Mouse (Mus musculus) neural tube, embryonic 11.5 days (tissue): ENCODE data around the gene Krt33a. TPM values are rescaled to one million over a fixed set of nuclear protein-coding genes. Genes with fewer than 3 reads are reported as not detected.

Source experiments
- ATAC-seq: fragments of 200-750 bp; cut with Nextera tagmentation; 2 replicates; pipeline ENCODE4 v1.8.0; 2017; ENCODE audit warnings: moderate number of reproducible peaks, mild to moderate bottlenecking, moderate TSS enrichment, moderate library complexity; ENCODE audit not compliant: insufficient read depth, low FRiP score, low TSS enrichment
- DNase-seq: peaks from one replicate; pipeline ENCODE4 v3.0.0-alpha.2; 2015; ENCODE audit warnings: low spot score
- H3K27ac ChIP-seq: fragments of 300-500 bp; sonication (generic); 2 replicates; pipeline ENCODE4 v1.5.1; 2014; ENCODE audit warnings: low read depth, mild to moderate bottlenecking, low read length
- H3K27me3 ChIP-seq: fragments of 300-500 bp; sonication (generic); 2 replicates; pipeline ENCODE4 v1.6.1; 2014; ENCODE audit warnings: mild to moderate bottlenecking, low read length, mixed read lengths; ENCODE audit not compliant: control insufficient read depth, insufficient read depth
- H3K36me3 ChIP-seq: fragments of 300-500 bp; sonication (generic); 2 replicates; pipeline ENCODE4 v1.6.1; 2014; ENCODE audit warnings: mild to moderate bottlenecking, low read length, moderate library complexity, mixed read lengths; ENCODE audit not compliant: control insufficient read depth, insufficient read depth
- H3K4me1 ChIP-seq: fragments of 300-500 bp; sonication (generic); 2 replicates; pipeline ENCODE4 v1.6.1; 2014; ENCODE audit warnings: low read length, mixed read lengths; ENCODE audit not compliant: control insufficient read depth, insufficient read depth
- H3K4me2 ChIP-seq: fragments of 300-500 bp; sonication (generic); 2 replicates; pipeline ENCODE4 v1.6.1; 2014; ENCODE audit warnings: low read depth, mild to moderate bottlenecking, moderate library complexity
- H3K4me3 ChIP-seq: fragments of 300-500 bp; sonication (generic); 2 replicates; pipeline ENCODE4 v1.5.1; 2014; ENCODE audit warnings: low read depth, low read length
- H3K9ac ChIP-seq: fragments of 300-500 bp; sonication (generic); 2 replicates; pipeline ENCODE4 v1.6.1; 2014; ENCODE audit warnings: mild to moderate bottlenecking, low read length
- H3K9me3 ChIP-seq: fragments of 300-500 bp; sonication (generic); 2 replicates; pipeline ENCODE4 v1.6.1; 2016; ENCODE audit warnings: low read length; ENCODE audit not compliant: control insufficient read depth
- WGBS: fragments of 180-500 bp; shearing (Covaris S2); extraction: QIAGEN DNeasy Blood & Tissue Kit; methylation state at CpG from one replicate; pipeline ENCODE4 v1.1.7; 2014; 5-methylcytosine and 5-hydroxymethylcytosine counted together
- polyA plus RNA-seq: library from polyadenylated mRNA; unstranded; fragments of >200 nt; fragmentation: Nextera tagmentation; extraction: Ambion mirVana; gene quantifications from 2 replicates; pipeline ENCODE4 v1.2.1, GENCODE M21; 2014

The Krt33a gene
- not detected in 2 replicates for polyA plus RNA-seq

DNA sequence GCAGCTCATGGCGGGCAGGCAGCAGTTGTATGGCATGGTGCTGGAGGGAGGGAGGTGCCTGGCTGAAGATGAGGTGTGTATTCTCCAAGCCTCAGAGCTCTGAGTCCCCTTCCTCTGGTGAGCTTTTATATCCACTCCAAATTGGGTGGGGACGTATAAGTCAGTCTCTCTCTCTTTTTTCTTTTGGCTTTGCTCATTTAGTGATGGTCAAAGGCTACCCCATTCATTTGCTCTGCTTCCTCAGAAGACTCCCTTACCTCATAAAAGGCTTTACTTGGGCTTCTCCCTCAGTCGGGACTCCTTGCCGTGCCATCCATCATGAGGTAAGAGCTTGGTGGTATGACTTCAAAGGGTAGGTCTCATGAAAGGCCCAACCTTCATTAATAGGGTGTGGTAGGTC is at the start of gene Krt33a:
Gene Krt33a (minus strand): TSS at position 101 of the 400 bp plus-strand sequence.
- Histone ChIP-seq H3K4me3 (no peak within 1 kb of the TSS), H3K9me3 (no peaks in the 10 kb centered on the region), H3K4me2 (no peak within 1 kb of the TSS), H3K27me3 (no peaks in the 10 kb centered on the region), H3K27ac (no peak within 1 kb of the TSS), H3K4me1 (no peaks in the 10 kb centered on the region), H3K9ac (no peak within 1 kb of the TSS), H3K36me3 (no peaks in the 10 kb centered on the region)
- ATAC-seq (no peak), DNase-seq (no peak)
- 59% methylated on average over 3 of the region's 4 CpGs for WGBS

GRCm38 (mm10) chr11:100058875-100059274 is 42.9 kb upstream of the Krt33a start:
- Histone ChIP-seq H3K27ac (no peak overlapping the region), H3K4me1 (no peaks in the 10 kb centered on the region), H3K27me3 (no peaks in the 10 kb centered on the region), H3K4me2 (no peak overlapping the region), H3K36me3 (no peaks in the 10 kb centered on the region), H3K9me3 (no peaks in the 10 kb centered on the region), H3K4me3 (no peak overlapping the region), H3K9ac (no peak overlapping the region)
- ATAC-seq (no peak), DNase-seq (no peak)
- 67% methylated on average over 8 of the region's 8 CpGs for WGBS

DNA sequence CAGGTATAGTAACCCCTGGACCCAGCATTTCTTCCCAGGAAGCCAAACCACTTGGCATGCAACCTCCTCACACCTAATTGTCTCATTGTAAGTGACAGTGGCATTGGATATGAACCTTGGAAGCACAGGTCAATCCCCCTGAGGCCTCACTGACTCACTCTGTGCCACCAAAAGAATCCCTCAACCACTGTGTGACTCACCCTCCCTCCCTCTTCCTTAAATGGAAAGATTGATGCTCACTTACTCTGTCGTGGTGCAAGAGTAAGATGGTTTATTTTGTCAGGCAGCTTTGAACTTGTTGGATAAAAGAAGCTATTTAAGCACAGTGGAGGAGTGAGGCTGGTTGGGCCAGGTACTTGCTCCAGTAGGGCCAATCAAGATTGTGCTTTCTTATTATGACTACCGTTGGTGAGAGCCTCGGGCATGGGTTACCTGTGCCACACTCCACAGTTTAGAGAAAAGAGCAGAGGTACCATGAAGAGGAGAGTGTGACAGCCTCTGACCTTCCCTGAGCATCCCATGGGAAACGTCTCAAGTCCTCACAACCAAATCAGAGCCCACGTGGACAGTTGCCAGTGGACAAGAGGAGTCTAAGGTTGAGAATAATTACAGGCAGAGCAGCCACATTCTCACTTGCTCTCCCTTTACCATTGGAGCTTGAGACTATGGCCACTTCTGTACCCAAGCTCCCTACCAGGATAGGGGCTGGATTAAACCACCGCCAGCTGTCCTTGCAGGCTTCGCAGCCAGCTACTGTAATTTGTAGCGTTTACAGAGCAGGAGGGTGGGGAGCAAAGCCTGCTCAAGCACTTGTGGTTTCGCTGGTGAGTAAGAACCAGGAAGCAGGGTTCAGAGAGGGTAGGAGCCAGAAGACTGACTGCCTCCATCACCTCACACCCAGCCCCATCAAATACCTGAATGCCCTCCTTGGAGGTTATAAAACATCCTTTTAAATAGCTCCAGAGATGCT is 40.0 kb upstream of the Krt33a start:
- Histone ChIP-seq H3K4me3 (no peak overlapping the region), H3K27ac (no peak overlapping the region), H3K27me3 (no peaks in the 10 kb centered on the region), H3K4me1 (no peaks in the 10 kb centered on the region), H3K36me3 (no peaks in the 10 kb centered on the region), H3K9ac (no peak overlapping the region), H3K9me3 (no peaks in the 10 kb centered on the region), H3K4me2 (no peak overlapping the region)
- no peak for DNase-seq
- ATAC-seq, result no peak
- WGBS, result 80% methylated on average over 9 of the region's 9 CpGs

DNA sequence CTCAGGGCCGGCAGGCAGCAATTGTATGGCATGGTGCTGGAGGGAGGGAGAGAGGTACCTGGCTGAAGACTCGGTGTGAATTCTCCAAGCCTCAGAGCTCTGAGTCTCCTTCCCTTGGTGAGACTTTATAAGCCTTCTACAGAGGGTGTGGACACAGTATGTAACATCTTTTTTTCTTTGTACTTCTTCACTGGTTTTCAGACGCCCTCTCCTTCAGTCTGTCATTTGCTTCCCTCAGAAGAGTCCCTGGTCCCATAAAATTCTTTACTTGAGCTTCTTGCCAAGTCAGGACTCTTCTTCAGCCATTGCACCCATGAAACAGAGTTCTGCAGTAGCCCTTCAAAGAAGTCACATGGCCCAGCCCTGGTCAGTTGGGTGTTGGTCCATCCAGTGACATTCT is 34.4 kb upstream of the Krt33a start, which contains the start of gene Krt31:
Gene Krt31 (minus strand): TSS at position 101 of the 400 bp plus-strand sequence.
- no peak within 1 kb of the TSS for H3K4me3 ChIP-seq
- no peaks in the 10 kb centered on the region for H3K9me3 ChIP-seq
- no peak within 1 kb of the TSS for H3K4me2 ChIP-seq
- no peaks in the 10 kb centered on the region for H3K36me3 ChIP-seq
- 68% methylated on average over 3 of the region's 3 CpGs for WGBS
- DNase-seq (no peak), ATAC-seq (no peak)
- no peaks in the 10 kb centered on the region for H3K4me1 ChIP-seq
- H3K27me3 ChIP-seq, result no peaks in the 10 kb centered on the region
- no peak within 1 kb of the TSS for H3K27ac ChIP-seq
- H3K9ac ChIP-seq, result no peak within 1 kb of the TSS

DNA sequence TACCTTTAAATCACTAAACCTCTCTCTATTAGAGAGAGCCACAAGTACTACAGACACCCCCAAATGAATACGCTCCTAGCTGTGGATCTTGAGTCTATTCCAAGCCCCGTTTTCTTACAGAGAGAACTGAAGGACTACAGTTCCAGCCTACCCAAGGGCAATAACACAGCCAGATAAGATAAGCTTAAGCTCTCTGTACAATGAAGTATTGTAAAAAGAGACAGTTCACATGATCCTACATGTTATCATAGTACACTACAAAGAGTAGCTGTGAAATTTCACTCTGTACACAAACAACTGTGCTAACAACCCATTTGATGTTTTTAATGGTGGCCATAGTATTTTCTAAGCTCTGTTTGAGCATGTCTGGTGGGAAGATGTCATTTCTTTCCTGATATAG is 31.2 kb upstream of the Krt33a start:
- H3K27ac ChIP-seq, result no peak overlapping the region
- H3K4me1 ChIP-seq, result no peaks in the 10 kb centered on the region
- H3K36me3 ChIP-seq, result no peaks in the 10 kb centered on the region
- no peak for ATAC-seq
- WGBS, result 98% methylated on average over 2 of the region's 2 CpGs
- no peaks in the 10 kb centered on the region for H3K27me3 ChIP-seq
- no peaks in the 10 kb centered on the region for H3K9me3 ChIP-seq
- no peak overlapping the region for H3K4me3 ChIP-seq
- DNase-seq, result no peak
- H3K4me2 ChIP-seq, result no peak overlapping the region
- no peak overlapping the region for H3K9ac ChIP-seq

GRCm38 (mm10) chr11:100046303-100046866 is 30.4 kb upstream of the Krt33a start:
- DNase-seq (no peak), ATAC-seq (no peak)
- Histone ChIP-seq H3K27ac (no peak overlapping the region), H3K4me1 (no peaks in the 10 kb centered on the region), H3K9me3 (no peaks in the 10 kb centered on the region), H3K4me2 (no peak overlapping the region), H3K36me3 (no peaks in the 10 kb centered on the region), H3K27me3 (no peaks in the 10 kb centered on the region), H3K9ac (no peak overlapping the region), H3K4me3 (no peak overlapping the region)
- 78% methylated on average over 6 of the region's 6 CpGs for WGBS

DNA sequence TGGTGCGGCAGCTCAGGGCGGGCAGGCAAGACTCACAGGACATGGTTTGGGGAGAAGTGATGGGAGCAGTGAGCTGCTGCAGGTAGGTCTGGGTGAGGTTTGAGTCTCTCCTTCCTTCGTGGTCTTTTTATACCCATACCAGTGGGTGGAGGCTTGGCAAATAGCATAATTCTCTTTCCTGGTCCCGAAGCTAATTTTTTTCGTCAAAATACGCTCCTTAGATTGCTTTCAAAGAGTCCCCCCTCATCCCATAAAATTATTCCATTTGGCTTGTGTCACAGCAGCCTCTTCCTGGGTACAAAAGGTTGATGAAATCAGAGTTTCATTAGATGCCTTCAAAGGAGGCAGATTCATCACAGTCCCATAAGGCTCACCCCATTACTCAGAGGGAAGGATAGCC is 25.4 kb upstream of the Krt33a start, which contains the start of gene Krt34:
Gene Krt34 (minus strand): TSS at position 101 of the 400 bp plus-strand sequence.
- ATAC-seq, result no peak
- Histone ChIP-seq H3K4me3 (no peak within 1 kb of the TSS), H3K27ac (no peak within 1 kb of the TSS), H3K9me3 (no peaks in the 10 kb centered on the region), H3K4me1 (no peaks in the 10 kb centered on the region), H3K27me3 (no peaks in the 10 kb centered on the region), H3K36me3 (no peaks in the 10 kb centered on the region), H3K4me2 (no peak within 1 kb of the TSS), H3K9ac (no peak within 1 kb of the TSS)
- DNase-seq, result no peak
- WGBS, result 90% methylated on average over 6 of the region's 6 CpGs

- Histone ChIP-seq H3K4me1 (no peaks in the 10 kb centered on the region), H3K9ac (no peak within 1 kb of the TSS), H3K4me2 (no peak within 1 kb of the TSS), H3K4me3 (no peak within 1 kb of the TSS), H3K36me3 (no peaks in the 10 kb centered on the region), H3K27me3 (no peaks in the 10 kb centered on the region), H3K9me3 (no peaks in the 10 kb centered on the region), H3K27ac (no peak within 1 kb of the TSS)
- DNase-seq (no peak), ATAC-seq (no peak)
- 88% methylated on average over 6 of the region's 6 CpGs for WGBS
Observed at GRCm38 (mm10) chr11:100029768-100030167, 13.8 kb upstream of the Krt33a start, which contains the start of gene Krt33b. TSS of gene Krt33b (minus strand) at chr11:100029868.
